Mouse (Mus musculus) forebrain, embryonic 10.5 days (tissue): ENCODE measurements at regions not wholly inside any gene's neighbourhood (a gene's known extent, or its start where the extent isn't known, plus 50 kb on each side); places are given as distances from the start of the nearest gene placed in this dataset.

ENCODE experiments used
- DNase-seq: peaks from one replicate; pipeline ENCODE4 v3.0.0-alpha.2; 2017; ENCODE audit warnings: low spot score; ENCODE audit errors: extremely low spot score
- H3K27ac ChIP-seq: fragments of 300-500 bp; sonication (generic); 2 replicates; pipeline ENCODE4 v1.5.1; 2016; ENCODE audit warnings: mild to moderate bottlenecking
- H3K27me3 ChIP-seq: fragments of 300-500 bp; sonication (generic); 2 replicates; pipeline ENCODE4 v1.6.1; 2016; ENCODE audit warnings: mild to moderate bottlenecking; ENCODE audit not compliant: poor library complexity, severe bottlenecking
- H3K36me3 ChIP-seq: fragments of 300-500 bp; sonication (generic); replicated peaks from 2 replicates; pipeline ENCODE4 v1.6.1; 2016; ENCODE audit warnings: mild to moderate bottlenecking, moderate library complexity
- H3K4me1 ChIP-seq: fragments of 300-500 bp; sonication (generic); 2 replicates; pipeline ENCODE4 v1.6.1; 2016
- H3K4me3 ChIP-seq: fragments of 300-500 bp; sonication (generic); 2 replicates; pipeline ENCODE4 v1.5.1; 2016; ENCODE audit warnings: mild to moderate bottlenecking, moderate library complexity
- H3K9me3 ChIP-seq: fragments of 300-500 bp; sonication (generic); 2 replicates; pipeline ENCODE4 v1.6.1; 2016; ENCODE audit warnings: mild to moderate bottlenecking, moderate library complexity
- WGBS: fragments of 180-500 bp; shearing (Covaris S2); methylation state at CpG from one replicate; pipeline ENCODE4 v1.1.7; 2016; 5-methylcytosine and 5-hydroxymethylcytosine counted together

GRCm38 (mm10) chr12:118371905-118372304, 70.7 kb upstream of the Sp4 start:
- Histone ChIP-seq H3K4me3 (no peak overlapping the region), H3K27ac (no peak overlapping the region), H3K27me3 (no peaks in the 10 kb centered on the region; the same call in 1 of the 2 replicates), H3K9me3 (no peaks in the 10 kb centered on the region), H3K4me1 (no peaks in the 10 kb centered on the region), H3K36me3 (no peaks in the 10 kb centered on the region)
- DNase-seq, result no peak
- WGBS, result 90% methylated on average over 4 of the region's 4 CpGs

GRCm38 (mm10) chr12:118367307-118368076, 66.3 kb upstream of the Sp4 start:
- Histone ChIP-seq H3K27me3 (no peaks in the 10 kb centered on the region), H3K9me3 (no peaks in the 10 kb centered on the region), H3K4me1 (no peaks in the 10 kb centered on the region), H3K27ac (no peak overlapping the region), H3K4me3 (no peak overlapping the region), H3K36me3 (no peaks in the 10 kb centered on the region)
- 90% methylated on average over 10 of the region's 10 CpGs for WGBS
- DNase-seq, result no peak

- H3K4me3 ChIP-seq, result no peak overlapping the region
- no peak for DNase-seq
- 86% methylated on average over 7 of the region's 7 CpGs for WGBS
- no peak overlapping the region for H3K27ac ChIP-seq
- no peaks in the 10 kb centered on the region for H3K9me3 ChIP-seq
- no peaks in the 10 kb centered on the region for H3K36me3 ChIP-seq
- 0 out of 2 replicates have a peak, but pooled peaks cover 6% of the 10 kb centered on the region for H3K4me1 ChIP-seq
- no peaks in the 10 kb centered on the region for H3K27me3 ChIP-seq
Observed at GRCm38 (mm10) chr12:118352866-118353265, 51.6 kb upstream of the Sp4 start.

- no peak overlapping the region for H3K4me3 ChIP-seq
- no peaks in the 10 kb centered on the region for H3K27me3 ChIP-seq
- 0 out of 2 replicates have a peak, but pooled peaks cover 6% of the 10 kb centered on the region for H3K4me1 ChIP-seq
- no peak for DNase-seq
- H3K27ac ChIP-seq, result no peak overlapping the region
- H3K9me3 ChIP-seq, result no peaks in the 10 kb centered on the region; the same call in 1 of the 2 replicates
- no peaks in the 10 kb centered on the region for H3K36me3 ChIP-seq
Observed at GRCm38 (mm10) chr12:118351421-118351820, 50.2 kb upstream of the Sp4 start.
